Mouse (Mus musculus) neural tube, embryonic 15.5 days (tissue): ENCODE results near the gene Aff4. TPM values are rescaled to one million over a fixed set of nuclear protein-coding genes. Genes with fewer than 3 reads are reported as not detected.
"Not testable (repeated sequence)": the region's sequence is repeated elsewhere in the genome, so short reads cannot be mapped to it uniquely, and the experiment has no call there.

Source experiments
- ATAC-seq: fragments of 200-750 bp; cut with Nextera tagmentation; 2 replicates; pipeline ENCODE4 v1.8.0; 2017; ENCODE audit warnings: mild to moderate bottlenecking, moderate TSS enrichment, moderate library complexity; ENCODE audit not compliant: low FRiP score
- H3K27ac ChIP-seq: fragments of 300-500 bp; sonication (generic); replicated peaks from 2 replicates; pipeline ENCODE4 v1.5.1; 2015; ENCODE audit warnings: mild to moderate bottlenecking, inconsistent platforms
- H3K27me3 ChIP-seq: fragments of 300-500 bp; sonication (generic); replicated peaks from 2 replicates; pipeline ENCODE4 v1.6.1; 2015; ENCODE audit warnings: inconsistent platforms
- H3K36me3 ChIP-seq: fragments of 300-500 bp; sonication (generic); 2 replicates; pipeline ENCODE4 v1.6.1; 2015; ENCODE audit warnings: inconsistent platforms
- H3K4me1 ChIP-seq: fragments of 300-500 bp; sonication (generic); 2 replicates; pipeline ENCODE4 v1.6.1; 2015; ENCODE audit warnings: inconsistent platforms
- H3K4me2 ChIP-seq: fragments of 300-500 bp; sonication (generic); 2 replicates; pipeline ENCODE4 v1.6.1; 2015; ENCODE audit warnings: inconsistent platforms, mild to moderate bottlenecking, moderate library complexity
- H3K4me3 ChIP-seq: fragments of 300-500 bp; sonication (generic); replicated peaks from 2 replicates; pipeline ENCODE4 v1.5.1; 2015; ENCODE audit warnings: mild to moderate bottlenecking, inconsistent platforms
- H3K9ac ChIP-seq: fragments of 300-500 bp; sonication (generic); replicated peaks from 2 replicates; pipeline ENCODE4 v1.6.1; 2015; ENCODE audit warnings: mild to moderate bottlenecking, inconsistent platforms
- H3K9me3 ChIP-seq: fragments of 300-500 bp; sonication (generic); replicated peaks from 2 replicates; pipeline ENCODE4 v1.6.1; 2016; ENCODE audit warnings: inconsistent platforms
- WGBS: fragments of 180-500 bp; shearing (Covaris S2); methylation state at CpG from one replicate; pipeline ENCODE4 v1.1.7; 2015; ENCODE audit warnings: mixed read lengths; 5-methylcytosine and 5-hydroxymethylcytosine counted together
- polyA plus RNA-seq: library from polyadenylated mRNA; unstranded; fragments of >200 nt; fragmentation: Nextera tagmentation; extraction: Ambion mirVana; gene quantifications from 2 replicates; pipeline ENCODE4 v1.2.1, GENCODE M21; 2015

Aff4 gene
- polyA plus RNA-seq, 1 experiment from 2014 or later: 35.5 TPM

DNA sequence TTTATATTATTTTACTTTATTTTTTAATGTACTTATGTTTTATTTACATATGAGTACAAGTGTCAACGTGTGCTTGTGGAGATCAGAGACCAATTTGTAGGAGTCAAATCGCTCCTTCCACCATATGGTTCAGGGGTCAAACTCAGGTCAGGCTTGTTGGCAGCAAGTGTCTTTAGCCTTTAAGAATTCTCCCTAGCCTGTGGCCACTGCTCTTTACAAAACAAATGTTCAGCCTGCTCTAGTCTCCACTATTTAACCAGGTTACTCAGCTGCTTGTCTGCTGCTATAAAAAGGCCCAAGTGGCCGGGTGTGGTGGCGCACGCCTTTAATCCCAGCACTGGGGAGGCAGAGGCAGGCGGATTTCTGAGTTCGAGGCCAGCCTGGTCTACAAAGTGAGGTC lies 32.6 kb upstream of the Aff4 start:
- Histone ChIP-seq H3K4me3 (no peak overlapping the region), H3K4me2 (no peak overlapping the region), H3K9ac (no peak overlapping the region), H3K27me3 (no peaks in the 10 kb centered on the region), H3K27ac (no peak overlapping the region), H3K9me3 (no peaks in the 10 kb centered on the region), H3K36me3 (no peaks in the 10 kb centered on the region), H3K4me1 (no peaks in the 10 kb centered on the region)
- 75% methylated on average over 7 of the region's 7 CpGs for WGBS
- no peak for ATAC-seq

DNA sequence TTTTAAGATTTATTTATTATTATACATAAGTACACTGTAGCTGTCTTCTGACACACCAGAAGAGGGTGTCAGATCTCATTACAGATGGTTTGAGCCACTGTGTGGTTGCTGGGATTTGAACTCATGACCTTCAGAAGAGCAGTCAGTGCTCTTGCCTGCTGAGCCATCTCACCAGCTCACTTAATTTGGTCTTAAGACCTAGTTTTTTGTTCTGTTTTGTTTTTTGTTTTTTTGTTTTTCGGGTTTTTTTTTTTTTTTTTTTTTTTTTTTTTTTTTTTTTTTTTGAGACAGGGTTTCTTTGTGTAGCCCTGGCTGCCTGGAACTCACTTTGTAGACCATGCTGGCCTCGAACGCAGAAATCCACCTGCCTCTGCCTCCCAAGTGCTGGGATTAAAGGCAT lies 32.1 kb upstream of the Aff4 start:
- not testable (repeated sequence) for H3K36me3 ChIP-seq, H3K4me3 ChIP-seq, ATAC-seq, H3K9me3 ChIP-seq, H3K4me2 ChIP-seq, H3K4me1 ChIP-seq, H3K27me3 ChIP-seq, H3K27ac ChIP-seq, H3K9ac ChIP-seq
- 98% methylated on average over 3 of the region's 3 CpGs for whole genome bisulfite sequencing

DNA sequence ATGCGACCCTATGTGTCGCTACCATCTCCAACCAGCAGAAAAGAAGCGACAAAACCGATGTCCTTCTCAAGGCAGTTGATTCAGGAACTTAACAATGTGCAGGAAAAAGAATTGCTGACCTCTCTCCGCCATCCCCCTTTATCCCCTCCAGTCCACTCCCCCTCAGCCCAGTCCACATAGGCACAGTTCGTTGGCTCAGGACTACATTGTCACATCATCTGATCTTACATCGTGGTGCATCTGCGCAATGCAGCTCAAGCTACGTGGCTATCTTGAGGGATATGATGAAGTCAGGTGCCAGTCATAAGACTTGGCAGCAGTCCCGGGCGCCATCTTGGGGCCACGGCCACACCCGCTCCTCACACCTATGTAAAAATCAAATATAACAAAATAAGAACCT lies 30.8 kb upstream of the Aff4 start:
- H3K9me3 ChIP-seq, H3K9ac ChIP-seq, H3K27me3 ChIP-seq, H3K4me3 ChIP-seq, H3K4me1 ChIP-seq, H3K27ac ChIP-seq, H3K4me2 ChIP-seq, H3K36me3 ChIP-seq, ATAC-seq: not testable (repeated sequence)
- WGBS: 96% methylated on average over 13 of the region's 13 CpGs

DNA sequence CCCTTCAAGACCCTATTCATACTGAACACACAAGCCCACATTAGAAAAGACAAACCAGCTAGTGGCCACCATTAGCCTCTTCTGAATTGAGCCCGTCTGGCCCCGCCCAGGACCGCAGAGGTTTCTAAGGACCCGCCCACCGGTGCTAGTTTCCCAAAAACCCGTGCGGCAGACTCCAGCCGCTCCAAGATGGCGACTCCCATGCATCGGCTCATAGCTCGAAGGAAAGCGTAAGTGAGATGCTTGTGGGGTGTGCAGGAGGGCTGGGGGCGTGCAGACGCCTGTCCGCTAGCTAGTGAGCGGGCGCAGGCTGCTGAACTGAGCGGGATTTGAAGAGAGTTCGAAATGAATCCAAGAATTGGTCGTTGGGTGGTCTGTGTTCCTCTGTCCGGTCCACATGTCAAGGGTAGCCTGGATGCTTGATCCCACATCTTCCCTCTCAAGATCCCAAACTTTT lies 26.1 kb upstream of the Aff4 start, which contains the start of gene Zcchc10:
Zcchc10 (plus strand) TSS at position 168 of the 457 bp plus-strand sequence.
- peak within 1 kb of the TSS; percentile 71 for H3K4me3 ChIP-seq
- ATAC-seq: peak; percentile 98
- peak within 1 kb of the TSS; percentile 78 for H3K27ac ChIP-seq
- peak within 1 kb of the TSS; percentile 69 for H3K4me2 ChIP-seq
- H3K4me1 ChIP-seq: peaks cover 13% of the 10 kb centered on the region
- H3K9me3 ChIP-seq: no peaks in the 10 kb centered on the region
- H3K9ac ChIP-seq: peak within 1 kb of the TSS; percentile 83
- WGBS: under 1% methylated on average over 21 of the region's 21 CpGs
- H3K27me3 ChIP-seq: no peaks in the 10 kb centered on the region
- H3K36me3 ChIP-seq: peaks cover 20% of the 10 kb centered on the region

DNA sequence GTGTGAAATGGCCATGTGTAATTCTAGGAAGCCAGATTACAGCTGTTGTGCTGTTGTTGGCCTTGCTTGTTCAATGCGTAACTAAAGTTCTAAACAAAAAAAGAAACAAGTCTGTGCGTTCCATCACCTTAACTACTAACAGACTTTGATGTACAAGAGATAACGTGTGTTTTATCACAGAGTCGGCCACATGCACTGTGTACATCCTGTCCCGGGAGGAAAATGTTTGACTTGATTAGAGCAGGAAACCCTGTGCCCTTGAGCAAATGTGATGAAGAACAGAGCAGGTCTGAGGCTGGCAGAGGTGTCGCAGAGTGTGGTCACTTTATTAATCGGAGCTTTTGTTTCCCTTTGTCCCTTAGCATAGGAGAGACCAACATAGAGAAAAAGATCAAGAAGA lies 20.3 kb upstream of the Aff4 start:
- Histone ChIP-seq H3K27me3 (no peaks in the 10 kb centered on the region), H3K36me3 (peaks cover 46% of the 10 kb centered on the region), H3K4me3 (no peak overlapping the region), H3K4me1 (peaks cover 9% of the 10 kb centered on the region), H3K4me2 (no peak overlapping the region), H3K27ac (no peak overlapping the region), H3K9me3 (no peaks in the 10 kb centered on the region), H3K9ac (no peak overlapping the region)
- ATAC-seq: no peak
- 94% methylated on average over 7 of the region's 7 CpGs for WGBS

DNA sequence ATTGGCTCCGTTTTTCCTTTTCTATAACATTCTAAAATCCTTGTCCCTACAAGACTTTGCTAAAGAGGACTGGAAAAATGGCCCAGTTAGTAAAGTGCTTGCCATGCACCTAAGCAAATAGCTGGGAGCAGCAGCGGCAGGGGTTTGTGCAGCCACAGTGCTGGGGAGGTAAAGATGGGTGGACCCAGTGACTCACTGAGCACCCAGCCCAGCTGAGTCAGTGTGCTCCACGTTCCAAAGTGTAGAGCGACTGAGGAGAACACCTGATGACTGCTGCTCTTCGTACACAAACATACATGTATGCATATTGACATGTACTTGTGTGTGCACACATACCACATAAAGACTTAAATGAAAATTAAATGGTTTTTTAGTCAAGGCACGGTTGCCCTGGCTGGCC lies 19.5 kb upstream of the Aff4 start:
- Histone ChIP-seq H3K4me1 (peaks cover 1% of the 10 kb centered on the region; the same call in 1 of the 2 replicates), H3K9ac (no peak overlapping the region), H3K27me3 (no peaks in the 10 kb centered on the region), H3K4me2 (no peak overlapping the region), H3K36me3 (peaks cover 46% of the 10 kb centered on the region), H3K27ac (no peak overlapping the region), H3K9me3 (no peaks in the 10 kb centered on the region), H3K4me3 (no peak overlapping the region)
- ATAC-seq: no peak
- WGBS: 97% methylated on average over 6 of the region's 6 CpGs

DNA sequence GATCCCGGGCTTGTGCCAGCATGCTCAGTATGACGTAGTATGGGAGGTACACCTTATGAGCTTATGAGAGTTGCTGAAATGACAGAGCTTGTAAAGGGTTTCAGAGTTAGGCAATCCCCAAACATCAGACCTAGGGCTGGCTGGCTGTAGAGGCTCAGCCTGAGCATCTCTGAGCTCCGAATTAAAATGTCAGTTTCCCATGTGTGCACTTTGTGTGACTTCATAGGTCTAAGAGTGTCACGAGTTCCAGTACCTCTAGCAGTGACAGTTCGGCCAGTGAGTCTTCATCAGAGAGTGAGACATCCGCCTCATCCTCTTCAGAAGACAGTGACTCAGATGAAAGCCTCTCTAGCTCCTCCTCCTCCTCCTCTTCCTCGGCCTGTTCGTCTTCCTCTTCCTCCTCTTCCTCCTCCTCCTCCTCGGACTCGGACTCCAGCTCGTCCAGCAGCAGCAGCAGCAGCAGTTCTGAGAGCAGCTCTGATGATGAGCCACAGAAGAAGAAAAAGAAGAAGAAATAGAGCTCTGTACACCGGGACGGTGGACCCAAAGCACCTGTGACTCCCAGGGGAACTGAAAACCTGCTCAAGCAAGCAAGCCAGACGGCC lies 18.5 kb upstream of the Aff4 start:
- peaks cover 45% of the 10 kb centered on the region for H3K36me3 ChIP-seq
- no peak overlapping the region for H3K27ac ChIP-seq
- no peaks in the 10 kb centered on the region for H3K27me3 ChIP-seq
- no peaks in the 10 kb centered on the region for H3K4me1 ChIP-seq
- no peak overlapping the region for H3K4me3 ChIP-seq
- no peak overlapping the region for H3K9ac ChIP-seq
- no peaks in the 10 kb centered on the region for H3K9me3 ChIP-seq
- WGBS: 93% methylated on average over 14 of the region's 14 CpGs
- ATAC-seq: no peak
- no peak overlapping the region for H3K4me2 ChIP-seq

DNA sequence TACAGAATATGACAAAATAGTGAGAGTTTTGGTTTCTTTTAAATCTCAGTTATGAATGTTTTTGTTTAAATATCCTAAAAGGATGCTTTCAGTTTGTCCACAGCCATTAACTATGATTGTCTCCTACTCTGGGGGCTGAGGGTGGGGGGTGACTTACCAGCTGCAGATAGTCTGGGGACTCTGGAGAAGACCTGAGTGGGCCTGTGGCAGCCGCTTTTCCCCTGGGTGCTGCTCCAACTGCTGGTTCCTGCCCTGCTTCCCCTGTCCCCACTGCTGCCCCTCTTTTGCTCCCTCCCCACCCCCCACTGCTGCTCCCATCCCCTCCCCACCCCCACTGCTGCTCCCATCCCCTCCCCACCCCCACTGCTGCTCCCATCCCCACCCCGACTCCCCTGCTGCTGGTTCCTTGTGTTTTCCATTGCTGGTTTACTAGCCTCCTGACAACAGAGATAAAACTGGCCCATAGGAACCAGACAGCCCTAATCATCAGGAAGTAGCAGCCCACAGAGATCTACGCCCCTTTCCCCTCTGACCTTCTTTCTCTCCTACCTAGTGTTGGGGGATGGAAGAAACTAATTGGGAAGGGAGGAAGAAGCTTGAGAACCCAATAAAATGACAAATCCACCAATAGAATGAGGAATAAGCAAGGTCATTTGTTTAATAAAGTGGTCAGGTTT lies 15.0 kb upstream of the Aff4 start:
- WGBS: 33% methylated on average over 3 of the region's 3 CpGs
- Histone ChIP-seq H3K4me3 (no peak overlapping the region), H3K27ac (no peak overlapping the region), H3K4me2 (no peak overlapping the region), H3K27me3 (no peaks in the 10 kb centered on the region), H3K36me3 (peaks cover 18% of the 10 kb centered on the region), H3K9me3 (no peaks in the 10 kb centered on the region), H3K9ac (no peak overlapping the region), H3K4me1 (no peaks in the 10 kb centered on the region)
- ATAC-seq: no peak

DNA sequence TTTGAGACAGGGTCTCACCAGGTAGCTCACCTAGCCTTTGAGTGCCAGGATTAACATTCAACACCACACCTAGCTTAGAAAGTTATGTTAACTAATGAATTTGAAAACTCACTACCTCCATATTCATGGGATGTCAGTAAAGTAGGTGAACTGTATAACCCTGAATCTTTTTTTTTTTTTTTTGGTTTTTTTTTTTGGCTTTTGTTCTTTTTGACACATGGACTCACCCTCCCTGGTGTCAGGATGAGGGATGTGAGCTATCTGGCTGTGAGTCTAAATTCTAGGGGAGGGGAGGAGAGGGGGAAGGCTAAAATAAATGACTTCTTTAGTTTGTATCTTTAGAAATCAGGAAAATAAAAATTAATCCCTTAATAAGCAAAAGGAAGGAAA lies 14.5 kb upstream of the Aff4 start:
- Histone ChIP-seq H3K9ac (no peak overlapping the region), H3K4me3 (no peak overlapping the region), H3K36me3 (peaks cover 13% of the 10 kb centered on the region), H3K4me2 (no peak overlapping the region), H3K4me1 (no peaks in the 10 kb centered on the region), H3K27ac (no peak overlapping the region), H3K27me3 (no peaks in the 10 kb centered on the region), H3K9me3 (no peaks in the 10 kb centered on the region)
- no peak for ATAC-seq

DNA sequence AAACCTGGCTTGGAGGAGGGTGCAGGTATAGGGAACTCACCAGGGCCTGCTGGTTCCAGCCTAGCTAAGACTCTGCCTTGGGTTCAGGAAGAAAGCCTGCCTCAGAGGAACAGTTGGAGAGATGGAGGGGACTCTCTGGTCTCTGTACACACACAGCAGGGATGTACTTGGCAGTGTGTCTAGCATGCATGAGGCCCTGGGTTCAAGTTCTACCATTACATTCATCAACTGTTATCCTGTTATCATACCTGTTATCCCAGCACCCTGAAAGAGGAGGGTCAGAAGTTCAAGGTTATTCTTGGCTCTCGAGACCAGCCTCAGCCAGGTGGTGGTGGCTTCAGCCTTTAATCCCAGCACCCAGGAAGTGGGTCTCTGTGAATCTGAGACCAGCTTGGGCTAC lies 13.7 kb upstream of the Aff4 start:
- H3K27ac ChIP-seq: no peak overlapping the region
- no peak overlapping the region for H3K9ac ChIP-seq
- H3K4me3 ChIP-seq: no peak overlapping the region
- 79% methylated on average over 1 of the region's 1 CpGs for WGBS
- H3K9me3 ChIP-seq: no peaks in the 10 kb centered on the region
- H3K4me1 ChIP-seq: no peaks in the 10 kb centered on the region
- no peaks in the 10 kb centered on the region for H3K27me3 ChIP-seq
- no peak overlapping the region for H3K4me2 ChIP-seq
- H3K36me3 ChIP-seq: peaks cover 6% of the 10 kb centered on the region
- ATAC-seq: no peak

DNA sequence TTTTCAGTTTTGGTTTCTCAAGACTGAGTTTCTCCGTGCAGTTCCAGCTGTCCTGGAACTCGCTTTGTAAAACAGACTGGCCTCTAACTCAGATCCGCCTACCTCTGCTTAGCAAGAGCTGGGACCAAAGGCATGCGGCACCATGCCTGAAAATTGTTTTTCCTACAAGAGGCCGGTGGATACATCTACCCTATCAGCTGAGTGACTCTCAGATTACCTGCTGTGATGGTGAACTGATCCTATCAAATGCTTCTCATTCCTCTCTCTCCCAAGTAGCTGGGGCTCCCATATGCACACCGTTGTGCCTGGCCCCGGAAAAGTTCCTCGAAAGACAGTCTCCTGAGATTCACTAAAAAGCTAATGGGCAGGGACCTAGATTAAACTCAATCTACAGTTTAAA lies 12.9 kb upstream of the Aff4 start:
- H3K27ac ChIP-seq: no peak overlapping the region
- no peaks in the 10 kb centered on the region for H3K27me3 ChIP-seq
- no peaks in the 10 kb centered on the region for H3K4me1 ChIP-seq
- no peaks in the 10 kb centered on the region for H3K9me3 ChIP-seq
- ATAC-seq: no peak
- H3K4me3 ChIP-seq: no peak overlapping the region
- H3K9ac ChIP-seq: no peak overlapping the region
- no peaks in the 10 kb centered on the region for H3K36me3 ChIP-seq
- no peak overlapping the region for H3K4me2 ChIP-seq
- 78% methylated on average over 8 of the region's 8 CpGs for WGBS

DNA sequence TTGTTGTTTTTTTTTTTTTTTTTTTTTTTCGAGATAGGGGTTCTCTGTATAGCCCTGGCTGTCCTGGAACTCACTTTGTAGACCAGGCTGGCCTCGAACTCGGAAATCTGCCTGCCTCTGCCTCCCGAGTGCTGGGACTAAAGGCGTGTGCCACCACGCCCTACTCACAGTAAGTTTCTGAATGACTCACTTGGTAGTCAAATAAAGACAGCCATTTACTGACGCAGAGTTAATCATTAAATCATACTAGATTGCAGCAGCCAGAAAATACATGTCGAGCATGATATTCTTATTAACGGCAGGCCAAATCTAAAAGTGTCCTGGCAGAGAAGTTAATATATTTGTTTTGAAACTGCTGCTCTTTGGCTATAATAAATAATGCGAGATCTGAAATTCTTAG lies 9.6 kb upstream of the Aff4 start:
- H3K36me3 ChIP-seq, H3K9me3 ChIP-seq, H3K27ac ChIP-seq, ATAC-seq, H3K4me1 ChIP-seq, H3K27me3 ChIP-seq, H3K4me3 ChIP-seq, H3K9ac ChIP-seq, H3K4me2 ChIP-seq: not testable (repeated sequence)
- WGBS: 91% methylated on average over 10 of the region's 10 CpGs
